Mouse (Mus musculus) embryonic facial prominence, embryonic 11.5 days (tissue): Measurements from ENCODE around the gene Klk13. TPM values are rescaled to one million over a fixed set of nuclear protein-coding genes. Genes with fewer than 3 reads are reported as not detected.
A peak's percentile ranks its signal among the peaks of the same experiment; 100 is the strongest.

Experiments
- ATAC-seq: fragments of 200-750 bp; cut with Nextera tagmentation; replicated peaks from 2 replicates; pipeline ENCODE4 v1.8.0; 2017; ENCODE audit warnings: low read depth; ENCODE audit not compliant: insufficient number of reproducible peaks, low FRiP score, low TSS enrichment
- DNase-seq: peaks from one replicate; pipeline ENCODE4 v3.0.0-alpha.2; 2015; ENCODE audit warnings: low spot score
- H3K27ac ChIP-seq: fragments of 300-500 bp; sonication (generic); replicated peaks from 2 replicates; pipeline ENCODE4 v1.5.1; 2014; ENCODE audit warnings: mild to moderate bottlenecking, low read depth, low read length, control low read depth
- H3K27me3 ChIP-seq: fragments of 300-500 bp; sonication (generic); 2 replicates; pipeline ENCODE4 v1.6.1; 2014; ENCODE audit warnings: mild to moderate bottlenecking, low read length, moderate library complexity, mixed read lengths; ENCODE audit not compliant: control insufficient read depth, insufficient read depth
- H3K36me3 ChIP-seq: fragments of 300-500 bp; sonication (generic); replicated peaks from 2 replicates; pipeline ENCODE4 v1.6.1; 2014; ENCODE audit warnings: low read depth, mild to moderate bottlenecking, low read length, moderate library complexity, mixed read lengths; ENCODE audit not compliant: control insufficient read depth, insufficient read depth
- H3K4me1 ChIP-seq: fragments of 300-500 bp; sonication (generic); 2 replicates; pipeline ENCODE4 v1.6.1; 2014; ENCODE audit warnings: low read length, mixed read lengths; ENCODE audit not compliant: control insufficient read depth, insufficient read depth
- H3K4me2 ChIP-seq: fragments of 300-500 bp; sonication (generic); 2 replicates; pipeline ENCODE4 v1.6.1; 2014; ENCODE audit warnings: low read depth, mild to moderate bottlenecking, control low read depth, low read length, moderate library complexity
- H3K4me3 ChIP-seq: fragments of 300-500 bp; sonication (generic); 2 replicates; pipeline ENCODE4 v1.5.1; 2014; ENCODE audit warnings: low read depth, low read length, control low read depth
- H3K9ac ChIP-seq: fragments of 300-500 bp; sonication (generic); replicated peaks from 2 replicates; pipeline ENCODE4 v1.6.1; 2014; ENCODE audit warnings: mild to moderate bottlenecking, control low read depth, low read length
- H3K9me3 ChIP-seq: fragments of 300-500 bp; sonication (generic); replicated peaks from 2 replicates; pipeline ENCODE4 v1.6.1; 2016; ENCODE audit warnings: mild to moderate bottlenecking, low read length, inconsistent platforms, mixed read lengths; ENCODE audit not compliant: control insufficient read depth
- WGBS: fragments of 180-500 bp; shearing (Covaris S2); extraction: QIAGEN DNeasy Blood & Tissue Kit; methylation state at CpG from one replicate; pipeline ENCODE4 v1.1.7; 2014; 5-methylcytosine and 5-hydroxymethylcytosine counted together
- polyA plus RNA-seq: library from polyadenylated mRNA; unstranded; fragments of >200 nt; fragmentation: Nextera tagmentation; extraction: Ambion mirVana; gene quantifications from 2 replicates; pipeline ENCODE4 v1.2.1, GENCODE M21; 2014

The Klk13 gene
- polyA plus RNA-seq, 1 experiment from 2014 or later, result 0.49 TPM

DNA sequence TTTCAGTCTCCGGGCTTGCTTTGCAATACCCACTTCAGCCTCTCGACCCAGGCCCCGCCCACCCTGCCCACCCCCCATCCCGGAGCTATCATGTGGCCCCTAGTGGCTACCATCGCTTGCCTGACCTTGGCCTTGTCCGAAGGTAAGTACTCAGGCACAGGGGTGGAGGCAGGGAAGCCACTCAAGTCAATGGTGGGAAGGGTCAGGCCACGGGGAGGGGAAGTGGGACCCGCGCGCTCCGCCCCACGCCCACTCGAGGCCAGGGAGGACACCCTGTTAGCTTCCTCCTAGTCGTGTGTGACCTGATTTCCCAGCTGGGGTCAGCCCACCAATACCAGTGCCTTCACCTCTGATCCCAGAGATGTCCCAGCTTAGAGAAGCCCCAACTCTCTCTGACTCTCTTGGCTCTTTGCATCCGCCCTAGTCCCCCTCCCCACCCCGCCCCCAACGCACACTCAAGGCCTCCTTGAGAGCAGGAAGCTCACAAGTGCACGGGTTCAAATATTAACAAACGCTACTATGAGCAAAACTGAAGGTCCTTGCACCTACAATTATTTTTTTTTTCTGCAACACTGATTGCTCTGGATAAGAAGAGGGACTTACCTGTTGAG is 1.5 kb downstream of the Klk13 start:
- WGBS, result 6% methylated on average over 19 of the region's 19 CpGs
- no peak overlapping the region for H3K27ac ChIP-seq
- no peak for ATAC-seq
- no peaks in the 10 kb centered on the region for H3K9me3 ChIP-seq
- H3K4me2 ChIP-seq, result peak overlapping the region; percentile 16; the same call in 1 of the 2 replicates
- H3K36me3 ChIP-seq, result no peaks in the 10 kb centered on the region
- no peak overlapping the region for H3K4me3 ChIP-seq
- H3K27me3 ChIP-seq, result no peaks in the 10 kb centered on the region; the same call in 1 of the 2 replicates
- no peak for DNase-seq
- H3K4me1 ChIP-seq, result no peaks in the 10 kb centered on the region
- no peak overlapping the region for H3K9ac ChIP-seq

DNA sequence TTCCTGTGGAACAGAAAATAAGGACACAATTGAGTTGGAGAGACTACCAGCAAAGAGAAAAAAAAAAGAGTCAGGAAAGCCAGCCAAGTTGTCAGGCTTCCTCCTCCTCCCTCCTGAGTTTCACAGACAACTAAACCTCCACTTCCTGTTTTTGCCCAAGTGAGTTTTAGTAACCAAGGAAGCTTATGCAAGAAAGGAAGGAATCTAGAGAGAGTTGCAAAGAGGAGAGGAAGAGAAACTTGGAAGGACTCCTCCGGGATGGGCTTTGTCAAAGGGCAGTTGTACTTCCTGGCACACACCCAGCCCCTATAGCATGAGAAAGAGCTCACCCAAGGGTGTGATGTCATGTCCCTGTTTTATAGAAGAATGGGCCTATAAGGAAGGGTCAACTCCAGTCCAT is 35.4 kb downstream of the Klk13 start:
- 73% methylated on average over 1 of the region's 1 CpGs for WGBS
- Histone ChIP-seq H3K4me3 (no peak overlapping the region), H3K9ac (no peak overlapping the region), H3K27me3 (no peaks in the 10 kb centered on the region), H3K27ac (no peak overlapping the region), H3K36me3 (no peaks in the 10 kb centered on the region), H3K4me2 (no peak overlapping the region), H3K9me3 (no peaks in the 10 kb centered on the region), H3K4me1 (no peaks in the 10 kb centered on the region)
- ATAC-seq (no peak), DNase-seq (no peak)

DNA sequence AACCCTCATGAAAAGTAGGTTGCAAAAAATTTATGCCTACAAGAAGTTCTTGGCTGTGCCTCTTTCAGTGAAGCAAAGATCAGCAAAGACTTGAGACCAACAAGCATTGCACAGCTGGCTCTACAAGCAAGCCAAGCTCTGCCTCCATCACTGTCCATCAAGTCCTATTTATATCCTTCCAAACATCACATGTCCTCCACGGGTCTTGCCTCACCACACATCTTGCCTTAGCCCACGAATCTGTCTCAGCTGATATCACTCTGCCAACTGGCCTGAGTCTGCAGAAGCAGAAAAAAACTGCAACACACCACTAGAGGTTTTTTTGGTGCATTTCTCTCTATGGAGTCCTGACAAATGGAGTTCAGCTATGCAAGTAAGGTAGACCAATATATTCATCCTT is 40.4 kb downstream of the Klk13 start:
- no peak overlapping the region for H3K4me2 ChIP-seq
- no peaks in the 10 kb centered on the region for H3K9me3 ChIP-seq
- no peaks in the 10 kb centered on the region for H3K27me3 ChIP-seq
- no peak overlapping the region for H3K4me3 ChIP-seq
- 88% methylated on average over 2 of the region's 2 CpGs for WGBS
- H3K4me1 ChIP-seq, result no peaks in the 10 kb centered on the region
- DNase-seq (no peak), ATAC-seq (no peak)
- no peaks in the 10 kb centered on the region for H3K36me3 ChIP-seq
- no peak overlapping the region for H3K9ac ChIP-seq
- no peak overlapping the region for H3K27ac ChIP-seq

DNA sequence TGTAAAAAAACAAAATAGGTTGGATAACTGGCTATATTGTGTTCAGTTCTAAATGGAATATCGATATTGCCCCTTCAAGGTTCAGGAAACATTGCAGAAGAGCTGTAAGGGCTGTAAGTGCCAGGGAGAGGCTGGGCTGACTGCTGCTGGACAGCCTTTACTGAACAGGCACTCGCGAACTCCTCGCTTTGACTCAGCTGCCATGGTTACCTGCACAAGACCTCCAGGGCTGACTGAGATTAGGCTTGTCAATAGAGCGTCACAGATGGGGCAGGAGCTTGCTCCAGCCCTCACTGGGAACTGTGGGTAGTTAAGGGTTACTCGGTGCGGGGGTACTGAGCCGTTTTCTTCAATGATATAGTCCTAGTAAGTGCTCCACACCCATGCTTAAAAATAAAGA is 54.1 kb downstream of the Klk13 start:
- H3K4me3 ChIP-seq, result no peak overlapping the region
- no peaks in the 10 kb centered on the region for H3K27me3 ChIP-seq
- no peaks in the 10 kb centered on the region for H3K36me3 ChIP-seq
- no peaks in the 10 kb centered on the region for H3K4me1 ChIP-seq
- ATAC-seq (no peak), DNase-seq (no peak)
- WGBS, result 49% methylated on average over 8 of the region's 8 CpGs
- H3K4me2 ChIP-seq, result no peak overlapping the region
- no peak overlapping the region for H3K9ac ChIP-seq
- no peaks in the 10 kb centered on the region for H3K9me3 ChIP-seq
- no peak overlapping the region for H3K27ac ChIP-seq

DNA sequence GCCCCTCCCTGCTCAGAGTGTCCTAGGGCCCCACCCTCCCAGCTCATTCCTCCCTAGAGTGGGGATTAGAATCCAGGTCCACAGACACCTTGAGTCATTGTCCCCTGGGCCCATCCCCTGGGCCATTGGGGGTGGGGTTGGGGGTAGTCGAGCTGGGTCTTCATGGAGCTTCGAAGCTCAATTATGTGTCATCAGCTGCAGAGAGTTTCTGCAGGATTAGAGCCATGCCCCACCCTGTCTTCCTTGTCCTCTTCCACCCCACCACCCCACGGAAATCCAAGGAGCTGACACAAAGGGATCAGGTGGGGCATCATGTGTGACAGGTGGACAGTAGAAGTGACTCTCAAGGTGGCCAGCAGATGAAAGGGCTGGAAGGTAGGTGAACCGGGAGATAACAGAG is 56.2 kb downstream of the Klk13 start, which contains the start of gene Klk12:
TSS of gene Klk12 (plus strand) at position 301 of the 400 bp plus-strand sequence.
- DNase-seq (no peak), ATAC-seq (no peak)
- Histone ChIP-seq H3K9me3 (no peaks in the 10 kb centered on the region), H3K4me2 (no peak within 1 kb of the TSS), H3K4me1 (no peaks in the 10 kb centered on the region), H3K4me3 (no peak within 1 kb of the TSS), H3K36me3 (no peaks in the 10 kb centered on the region), H3K27ac (no peak within 1 kb of the TSS), H3K27me3 (no peaks in the 10 kb centered on the region), H3K9ac (no peak within 1 kb of the TSS)
- 86% methylated on average over 4 of the region's 4 CpGs for WGBS

DNA sequence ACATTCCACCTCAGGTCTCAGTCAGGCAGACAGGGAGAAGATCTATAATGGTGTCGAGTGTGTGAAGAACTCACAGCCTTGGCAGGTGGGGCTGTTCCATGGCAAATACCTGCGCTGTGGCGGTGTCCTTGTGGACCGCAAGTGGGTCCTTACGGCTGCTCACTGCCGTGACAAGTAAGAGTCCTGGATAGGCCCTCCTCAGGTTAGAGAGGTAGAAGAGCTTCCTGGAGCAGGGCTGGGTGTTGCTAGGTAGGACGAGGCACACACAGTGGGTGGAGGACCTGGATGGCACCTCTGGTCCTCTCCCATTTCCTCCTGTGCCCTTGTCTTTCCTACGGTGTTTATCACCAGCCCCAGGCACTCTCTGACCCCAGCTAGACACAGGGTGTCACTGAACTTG is 57.3 kb downstream of the Klk13 start:
- DNase-seq, result no peak
- Histone ChIP-seq H3K27ac (no peak overlapping the region), H3K9me3 (no peaks in the 10 kb centered on the region), H3K4me3 (no peak overlapping the region), H3K36me3 (no peaks in the 10 kb centered on the region), H3K4me2 (no peak overlapping the region), H3K4me1 (no peaks in the 10 kb centered on the region), H3K9ac (no peak overlapping the region), H3K27me3 (no peaks in the 10 kb centered on the region)
- 88% methylated on average over 8 of the region's 8 CpGs for WGBS
- no peak; the same call in 1 of the 2 replicates for ATAC-seq

DNA sequence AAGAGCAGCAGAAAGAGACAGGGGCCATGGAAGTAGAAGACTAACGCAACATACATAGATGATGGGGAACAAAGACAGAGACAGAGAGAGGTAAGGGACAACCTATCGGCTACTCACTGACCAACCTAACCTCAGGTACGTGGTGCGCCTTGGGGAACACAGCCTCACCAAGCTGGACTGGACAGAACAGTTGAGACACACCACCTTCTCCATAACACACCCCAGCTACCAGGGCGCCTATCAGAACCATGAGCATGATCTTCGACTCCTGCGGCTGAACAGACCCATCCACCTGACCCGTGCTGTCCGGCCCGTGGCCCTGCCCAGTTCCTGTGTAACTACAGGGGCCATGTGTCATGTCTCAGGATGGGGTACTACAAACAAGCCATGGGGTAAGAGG is 58.3 kb downstream of the Klk13 start:
- H3K9ac ChIP-seq, result no peak overlapping the region
- H3K27me3 ChIP-seq, result no peaks in the 10 kb centered on the region
- no peak for DNase-seq
- no peaks in the 10 kb centered on the region for H3K36me3 ChIP-seq
- no peaks in the 10 kb centered on the region for H3K4me1 ChIP-seq
- no peak overlapping the region for H3K4me2 ChIP-seq
- no peak overlapping the region for H3K27ac ChIP-seq
- no peaks in the 10 kb centered on the region for H3K9me3 ChIP-seq
- H3K4me3 ChIP-seq, result no peak overlapping the region
- ATAC-seq, result no peak
- WGBS, result 94% methylated on average over 10 of the region's 10 CpGs

DNA sequence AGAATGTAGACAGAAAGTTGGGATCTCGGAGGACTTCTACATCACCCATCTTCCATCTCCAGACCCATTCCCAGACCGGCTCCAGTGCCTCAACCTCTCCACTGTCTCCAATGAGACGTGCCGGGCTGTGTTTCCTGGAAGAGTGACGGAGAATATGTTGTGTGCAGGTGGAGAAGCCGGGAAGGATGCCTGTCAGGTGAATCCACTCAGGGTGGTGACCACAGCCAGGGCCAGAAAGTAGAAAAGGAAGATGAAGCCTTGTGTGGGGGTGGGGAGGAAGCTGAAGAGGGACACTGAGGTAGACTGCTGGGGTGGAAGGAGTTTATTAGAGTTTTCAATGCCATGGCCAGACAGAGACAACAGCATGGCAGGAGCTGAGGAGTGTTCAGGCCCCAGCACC is 59.5 kb downstream of the Klk13 start:
- ATAC-seq, result no peak
- no peak overlapping the region for H3K9ac ChIP-seq
- DNase-seq, result no peak
- H3K27ac ChIP-seq, result no peak overlapping the region
- no peaks in the 10 kb centered on the region for H3K36me3 ChIP-seq
- WGBS, result 93% methylated on average over 6 of the region's 6 CpGs
- H3K4me3 ChIP-seq, result no peak overlapping the region
- no peaks in the 10 kb centered on the region for H3K4me1 ChIP-seq
- H3K27me3 ChIP-seq, result no peaks in the 10 kb centered on the region
- no peak overlapping the region for H3K4me2 ChIP-seq
- H3K9me3 ChIP-seq, result no peaks in the 10 kb centered on the region
